Mouse (Mus musculus): Measurements from ENCODE around the gene Ess2.

Ess2 gene

DNA sequence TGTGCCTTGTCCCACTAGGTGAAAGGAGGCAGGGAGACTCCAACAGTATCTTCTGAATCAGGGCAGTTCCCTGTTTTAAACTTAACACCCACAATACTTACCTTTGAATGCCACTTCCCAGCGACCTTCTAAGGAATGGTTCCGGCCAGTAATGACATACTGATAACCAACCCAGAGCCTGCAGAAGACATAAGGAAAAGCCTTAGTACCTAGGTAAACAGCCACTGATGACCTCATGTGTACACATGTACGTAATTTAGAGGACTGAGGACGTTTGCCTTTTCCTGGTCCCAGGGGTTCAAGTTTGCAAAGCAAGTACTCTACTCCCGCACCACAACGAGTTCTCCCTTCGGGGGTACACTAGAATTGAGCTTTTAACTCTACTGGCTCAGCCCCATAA lies 54.0 kb downstream of the Ess2 start:
- no peak for DNase-seq (ENCODE audit: low spot score in 2 of 2)

DNA sequence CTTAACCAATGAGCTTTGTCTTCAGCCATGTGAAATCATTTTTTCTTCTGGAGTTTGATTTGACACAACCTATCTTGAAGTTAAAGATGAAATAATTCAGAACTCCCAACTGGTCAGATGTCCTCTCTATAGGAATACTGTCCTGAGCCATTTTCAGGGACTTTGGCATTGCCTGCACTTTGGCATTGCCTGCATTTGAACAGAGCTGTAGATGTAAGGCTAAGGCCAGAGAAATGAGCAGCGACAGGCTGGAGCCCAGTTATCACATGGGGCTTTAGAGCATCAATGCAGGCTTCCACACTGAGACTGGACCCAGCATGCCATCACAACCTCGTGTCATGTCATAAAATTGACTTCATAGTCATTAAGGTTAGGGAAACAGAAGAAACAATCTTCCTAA lies 57.9 kb downstream of the Ess2 start:
- DNase-seq (ENCODE audit: low spot score in 2 of 2), result no peak

DNA sequence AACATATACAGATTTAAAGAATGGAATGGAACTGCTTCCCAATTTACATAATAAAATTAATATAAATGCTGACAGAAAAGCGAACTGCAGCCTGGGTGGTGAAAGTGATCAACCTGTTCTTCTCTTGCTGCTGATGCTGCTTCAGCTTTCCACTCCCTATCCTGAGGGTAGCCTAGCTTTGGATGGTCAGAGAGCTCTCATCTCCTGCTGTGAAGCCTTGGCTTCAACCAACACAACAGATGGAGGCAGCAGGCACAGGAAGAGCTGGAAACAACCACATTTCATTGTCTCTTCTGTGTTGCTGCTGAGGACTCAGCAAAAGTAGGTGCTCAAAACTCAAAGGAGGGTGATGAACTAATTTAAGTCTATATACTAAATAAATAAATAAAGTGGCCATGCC lies 59.3 kb downstream of the Ess2 start:
- DNase-seq (ENCODE audit: low spot score in 2 of 2), result no peak

DNA sequence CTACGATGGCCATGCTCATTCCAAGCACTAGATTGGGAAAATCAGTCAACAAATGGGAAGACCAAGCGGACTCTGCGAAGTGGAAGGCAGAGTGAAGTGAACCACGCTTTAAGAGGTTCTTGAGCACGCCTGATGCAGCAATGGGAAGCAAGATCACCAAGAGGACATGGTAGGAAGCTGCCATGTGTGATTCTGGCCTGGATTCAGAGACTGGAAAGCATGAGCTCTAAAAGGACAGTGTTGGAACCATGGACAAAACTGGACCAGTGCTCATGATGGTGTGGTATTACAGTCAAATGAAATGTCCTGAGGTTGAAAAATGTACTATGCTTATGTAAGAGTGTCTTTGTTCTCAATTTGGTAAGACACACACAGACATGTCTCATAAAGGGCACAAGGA lies 59.8 kb downstream of the Ess2 start:
- DNase-seq (ENCODE audit: low spot score in 2 of 2), result no peak
